Mouse (Mus musculus): ENCODE results near the gene Eif4a2. TPM values are rescaled to one million over a fixed set of nuclear protein-coding genes. Genes with fewer than 3 reads are reported as not detected.
A peak's percentile ranks its signal among the peaks of the same experiment; 100 is the strongest.

Eif4a2 gene
- polyA plus RNA-seq, 1 experiment from 2014 or later, result 270 TPM

DNA sequence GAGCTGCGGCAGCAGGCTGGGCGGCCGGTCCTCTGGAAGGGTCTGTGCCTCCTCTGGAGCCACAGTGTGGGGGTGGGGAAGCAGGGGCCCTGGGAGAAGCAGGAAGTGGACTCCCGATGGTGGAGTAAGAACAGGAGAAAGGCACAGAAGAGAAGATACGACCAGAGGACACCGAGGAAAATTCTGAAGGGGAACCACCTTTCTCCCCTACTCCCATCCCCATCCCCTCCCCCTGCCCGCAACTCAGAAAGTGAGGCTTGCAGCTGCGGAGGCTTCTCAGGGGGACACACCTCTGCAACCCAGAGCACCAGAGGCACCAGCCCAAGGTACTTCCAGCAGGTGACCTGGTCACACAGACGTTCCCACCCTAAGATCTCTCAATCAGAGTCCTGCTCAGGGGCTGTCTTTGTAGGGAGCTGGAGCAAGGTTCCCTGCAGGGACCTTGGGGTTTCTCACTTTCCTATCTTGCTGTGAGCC lies 7.1 kb upstream of the Eif4a2 start:
- Histone ChIP-seq H3K4me1 (ENCODE audit: control insufficient read depth, insufficient read depth, low read length) (peaks cover 17% of the 10 kb centered on the region), H3K4me3 (ENCODE audit: low read depth, low read length) (peak overlapping the region; percentile 33), H3K4me2 (replicated peaks; ENCODE audit: low read depth, low read length) (peak overlapping the region; percentile 63), H3K36me3 (ENCODE audit: control insufficient read depth, insufficient read depth, low read length) (no peaks in the 10 kb centered on the region), H3K27ac (ENCODE audit: low read length) (0 out of 2 replicates have a peak overlapping the region, but pooled peaks have one; percentile 15), H3K27me3 (ENCODE audit: control insufficient read depth, insufficient read depth, low read length) (no peaks in the 10 kb centered on the region), H3K9ac (replicated peaks; ENCODE audit: low read depth, low read length) (peak overlapping the region; percentile 25; the same call in 1 of the 2 replicates), H3K9me3 (ENCODE audit: control insufficient read depth, low read depth, low read length) (no peaks in the 10 kb centered on the region)
- 3% methylated on average over 9 of the region's 9 CpGs for WGBS
- ATAC-seq (ENCODE audit: insufficient number of reproducible peaks, insufficient read depth, low FRiP score, low read depth), result no peak; the same call in 1 of the 2 replicates

DNA sequence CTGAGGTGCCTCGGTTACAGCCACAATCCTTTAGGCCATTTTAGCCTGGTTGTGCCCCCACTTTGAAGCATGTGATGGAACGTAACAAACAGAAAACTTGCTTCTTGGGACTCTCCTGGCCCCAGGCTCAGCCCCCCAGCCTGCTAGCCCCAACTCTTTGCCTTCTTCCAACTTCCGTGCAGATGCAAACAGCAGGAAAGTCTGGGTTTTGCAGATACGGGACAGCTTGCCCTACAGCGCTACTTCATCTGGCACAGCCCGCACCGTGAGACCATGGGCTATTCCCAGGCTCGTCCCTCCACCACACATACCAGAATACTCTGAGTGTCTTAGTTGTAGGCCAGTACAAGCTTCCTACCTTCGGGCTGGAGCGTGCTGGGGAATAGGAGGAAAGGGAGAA lies 6.6 kb upstream of the Eif4a2 start:
- ATAC-seq (ENCODE audit: insufficient number of reproducible peaks, insufficient read depth, low FRiP score, low read depth), result no peak
- Histone ChIP-seq H3K4me3 (ENCODE audit: low read depth, low read length) (peak overlapping the region; percentile 33), H3K27ac (ENCODE audit: low read length) (no peak overlapping the region), H3K9me3 (ENCODE audit: control insufficient read depth, low read depth, low read length) (no peaks in the 10 kb centered on the region), H3K9ac (replicated peaks; ENCODE audit: low read depth, low read length) (peak overlapping the region; percentile 25; the same call in 1 of the 2 replicates), H3K4me1 (ENCODE audit: control insufficient read depth, insufficient read depth, low read length) (peaks cover 17% of the 10 kb centered on the region), H3K4me2 (replicated peaks; ENCODE audit: low read depth, low read length) (peak overlapping the region; percentile 63), H3K27me3 (ENCODE audit: control insufficient read depth, insufficient read depth, low read length) (no peaks in the 10 kb centered on the region), H3K36me3 (ENCODE audit: control insufficient read depth, insufficient read depth, low read length) (no peaks in the 10 kb centered on the region)
- 19% methylated on average over 10 of the region's 10 CpGs for WGBS

DNA sequence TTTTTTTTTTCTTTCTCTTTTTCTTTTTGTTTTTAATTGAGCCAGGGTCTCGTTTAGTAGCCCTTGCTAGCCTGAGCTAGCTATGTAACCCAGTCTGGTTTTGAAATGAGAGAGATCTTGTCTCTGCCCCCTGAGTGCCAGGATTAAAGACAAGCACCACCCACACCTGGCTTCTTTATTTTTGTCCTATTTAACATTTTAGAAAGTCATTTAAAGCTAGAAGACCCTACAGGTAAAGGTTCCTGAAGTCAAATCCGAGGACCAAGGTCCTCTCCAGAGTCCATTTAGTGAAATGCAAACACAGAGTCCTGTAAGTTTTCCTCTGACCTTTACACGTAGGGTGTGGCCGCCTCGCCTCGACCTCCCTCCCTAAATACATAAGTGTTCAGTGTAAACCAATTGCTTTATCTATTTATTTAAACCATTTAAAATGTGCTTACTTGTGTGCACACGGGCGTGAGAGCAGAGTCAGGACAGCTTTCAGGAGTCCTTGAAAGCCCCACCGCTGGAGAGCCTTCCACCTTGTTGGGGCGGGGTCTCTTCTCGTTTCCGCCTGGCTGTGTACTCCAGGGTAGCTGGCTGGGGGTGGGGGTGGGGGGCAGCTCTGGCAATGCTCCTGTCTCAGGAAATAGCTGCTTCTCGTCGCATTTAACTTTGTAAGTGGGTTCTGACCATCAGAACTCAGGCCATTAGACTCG lies 4.8 kb upstream of the Eif4a2 start:
- Histone ChIP-seq H3K36me3 (ENCODE audit: control insufficient read depth, insufficient read depth, low read length) (no peaks in the 10 kb centered on the region), H3K27me3 (ENCODE audit: control insufficient read depth, insufficient read depth, low read length) (no peaks in the 10 kb centered on the region), H3K27ac (ENCODE audit: low read length) (no peak overlapping the region), H3K9me3 (ENCODE audit: control insufficient read depth, low read depth, low read length) (no peaks in the 10 kb centered on the region), H3K9ac (replicated peaks; ENCODE audit: low read depth, low read length) (0 out of 2 replicates have a peak overlapping the region, but pooled peaks have one; percentile 14), H3K4me1 (ENCODE audit: control insufficient read depth, insufficient read depth, low read length) (peaks cover 17% of the 10 kb centered on the region), H3K4me3 (ENCODE audit: low read depth, low read length) (peak overlapping the region; percentile 27), H3K4me2 (replicated peaks; ENCODE audit: low read depth, low read length) (peak overlapping the region; percentile 49)
- WGBS, result 12% methylated on average over 15 of the region's 15 CpGs
- ATAC-seq (ENCODE audit: insufficient number of reproducible peaks, insufficient read depth, low FRiP score, low read depth), result peak; percentile 54; the same call in 1 of the 2 replicates

DNA sequence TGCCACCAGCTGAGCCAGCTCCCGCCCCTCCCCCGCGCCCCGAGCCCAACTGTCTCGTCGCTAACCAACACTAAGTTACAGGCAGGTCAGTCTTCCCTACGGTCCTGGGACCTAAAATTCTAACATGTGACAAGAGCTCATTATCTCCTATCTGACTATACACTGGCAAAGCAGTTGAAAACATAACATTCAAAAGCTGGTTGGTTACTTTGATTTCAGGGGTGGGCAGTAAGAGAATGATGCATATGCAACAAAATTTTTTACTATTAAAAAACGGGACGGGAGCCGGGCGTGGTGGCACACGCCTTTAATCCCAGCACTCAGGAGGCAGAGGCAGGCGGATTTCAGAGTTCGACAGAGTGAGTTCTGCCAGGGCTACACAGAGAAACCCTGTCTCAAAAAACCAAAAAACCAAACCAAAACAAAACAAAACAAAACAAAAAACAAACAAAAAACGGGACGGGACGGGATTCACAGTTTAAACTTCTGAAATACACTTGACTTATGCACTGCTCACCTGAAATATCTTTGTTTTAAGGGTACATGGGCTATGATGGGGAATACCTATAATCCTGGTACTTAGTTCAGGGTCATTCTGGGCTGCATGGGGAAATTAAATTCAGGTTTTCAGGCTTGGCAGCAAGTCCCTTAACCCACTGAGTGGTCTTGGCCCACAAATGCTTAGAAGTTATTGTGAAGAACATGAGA lies 4.1 kb upstream of the Eif4a2 start:
- no peak for ATAC-seq (ENCODE audit: insufficient number of reproducible peaks, insufficient read depth, low FRiP score, low read depth)
- Histone ChIP-seq H3K36me3 (ENCODE audit: control insufficient read depth, insufficient read depth, low read length) (no peaks in the 10 kb centered on the region), H3K9me3 (ENCODE audit: control insufficient read depth, low read depth, low read length) (no peaks in the 10 kb centered on the region), H3K4me3 (ENCODE audit: low read depth, low read length) (peak overlapping the region; percentile 27), H3K4me1 (ENCODE audit: control insufficient read depth, insufficient read depth, low read length) (peaks cover 17% of the 10 kb centered on the region), H3K27me3 (ENCODE audit: control insufficient read depth, insufficient read depth, low read length) (no peaks in the 10 kb centered on the region), H3K4me2 (replicated peaks; ENCODE audit: low read depth, low read length) (peak overlapping the region; percentile 49), H3K27ac (ENCODE audit: low read length) (no peak overlapping the region), H3K9ac (replicated peaks; ENCODE audit: low read depth, low read length) (0 out of 2 replicates have a peak overlapping the region, but pooled peaks have one; percentile 14)
- 36% methylated on average over 17 of the region's 17 CpGs for WGBS

DNA sequence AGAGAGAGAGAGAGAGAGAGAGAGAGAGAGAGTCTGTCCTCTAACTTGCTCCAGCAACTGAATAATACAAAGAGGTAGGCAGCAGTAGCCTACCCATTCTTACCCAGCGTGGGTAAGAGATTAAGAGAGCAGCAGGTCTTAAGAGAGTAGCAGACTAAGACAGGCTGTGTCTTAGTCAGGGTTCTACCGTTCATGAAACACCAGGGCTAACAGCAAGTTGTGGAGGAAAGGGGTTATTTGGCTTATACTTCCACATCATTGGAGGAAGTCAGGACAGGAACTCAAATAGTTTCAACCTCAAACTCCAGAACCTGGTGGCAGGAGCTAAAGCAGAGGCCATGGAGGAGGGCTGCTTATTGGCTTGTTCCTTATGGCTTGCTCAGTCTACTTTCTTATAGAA lies 3.4 kb upstream of the Eif4a2 start:
- Histone ChIP-seq H3K36me3 (ENCODE audit: control insufficient read depth, insufficient read depth, low read length) (peaks cover 3% of the 10 kb centered on the region; the same call in 1 of the 2 replicates), H3K4me3 (ENCODE audit: low read depth, low read length) (no peak overlapping the region), H3K4me2 (replicated peaks; ENCODE audit: low read depth, low read length) (no peak overlapping the region), H3K9me3 (ENCODE audit: control insufficient read depth, low read depth, low read length) (no peaks in the 10 kb centered on the region), H3K27ac (ENCODE audit: low read length) (no peak overlapping the region), H3K27me3 (ENCODE audit: control insufficient read depth, insufficient read depth, low read length) (no peaks in the 10 kb centered on the region), H3K4me1 (ENCODE audit: control insufficient read depth, insufficient read depth, low read length) (peaks cover 17% of the 10 kb centered on the region), H3K9ac (replicated peaks; ENCODE audit: low read depth, low read length) (no peak overlapping the region)
- WGBS, result 73% methylated on average over 2 of the region's 2 CpGs
- ATAC-seq (ENCODE audit: insufficient number of reproducible peaks, insufficient read depth, low FRiP score, low read depth), result no peak

DNA sequence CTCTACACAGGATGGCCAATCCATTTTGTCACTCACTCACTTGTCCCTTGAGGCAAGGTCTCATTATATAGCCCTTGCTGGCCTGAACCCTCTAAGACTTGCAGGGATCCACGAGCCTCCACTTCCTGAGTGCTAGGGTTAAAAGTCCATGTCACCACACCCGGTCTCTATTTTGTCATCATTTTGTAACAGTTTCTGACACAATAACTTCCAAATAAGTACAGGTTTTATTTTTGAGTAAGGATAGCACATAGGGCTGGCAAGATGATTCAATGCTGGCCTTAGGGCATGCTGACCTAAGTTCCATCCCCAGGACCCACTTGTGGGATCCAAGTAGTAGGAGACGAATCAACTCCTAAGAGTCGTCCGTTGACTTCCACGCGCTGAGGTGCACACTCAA lies 1.1 kb upstream of the Eif4a2 start:
- Histone ChIP-seq H3K4me3 (ENCODE audit: low read depth, low read length) (no peak overlapping the region), H3K27me3 (ENCODE audit: control insufficient read depth, insufficient read depth, low read length) (no peaks in the 10 kb centered on the region), H3K9me3 (ENCODE audit: control insufficient read depth, low read depth, low read length) (no peaks in the 10 kb centered on the region), H3K36me3 (ENCODE audit: control insufficient read depth, insufficient read depth, low read length) (peaks cover 25% of the 10 kb centered on the region), H3K4me1 (ENCODE audit: control insufficient read depth, insufficient read depth, low read length) (peaks cover 10% of the 10 kb centered on the region; the same call in 1 of the 2 replicates), H3K27ac (ENCODE audit: low read length) (no peak overlapping the region), H3K9ac (replicated peaks; ENCODE audit: low read depth, low read length) (no peak overlapping the region), H3K4me2 (replicated peaks; ENCODE audit: low read depth, low read length) (no peak overlapping the region)
- ATAC-seq (ENCODE audit: insufficient number of reproducible peaks, insufficient read depth, low FRiP score, low read depth), result no peak
- WGBS, result 67% methylated on average over 7 of the region's 7 CpGs

DNA sequence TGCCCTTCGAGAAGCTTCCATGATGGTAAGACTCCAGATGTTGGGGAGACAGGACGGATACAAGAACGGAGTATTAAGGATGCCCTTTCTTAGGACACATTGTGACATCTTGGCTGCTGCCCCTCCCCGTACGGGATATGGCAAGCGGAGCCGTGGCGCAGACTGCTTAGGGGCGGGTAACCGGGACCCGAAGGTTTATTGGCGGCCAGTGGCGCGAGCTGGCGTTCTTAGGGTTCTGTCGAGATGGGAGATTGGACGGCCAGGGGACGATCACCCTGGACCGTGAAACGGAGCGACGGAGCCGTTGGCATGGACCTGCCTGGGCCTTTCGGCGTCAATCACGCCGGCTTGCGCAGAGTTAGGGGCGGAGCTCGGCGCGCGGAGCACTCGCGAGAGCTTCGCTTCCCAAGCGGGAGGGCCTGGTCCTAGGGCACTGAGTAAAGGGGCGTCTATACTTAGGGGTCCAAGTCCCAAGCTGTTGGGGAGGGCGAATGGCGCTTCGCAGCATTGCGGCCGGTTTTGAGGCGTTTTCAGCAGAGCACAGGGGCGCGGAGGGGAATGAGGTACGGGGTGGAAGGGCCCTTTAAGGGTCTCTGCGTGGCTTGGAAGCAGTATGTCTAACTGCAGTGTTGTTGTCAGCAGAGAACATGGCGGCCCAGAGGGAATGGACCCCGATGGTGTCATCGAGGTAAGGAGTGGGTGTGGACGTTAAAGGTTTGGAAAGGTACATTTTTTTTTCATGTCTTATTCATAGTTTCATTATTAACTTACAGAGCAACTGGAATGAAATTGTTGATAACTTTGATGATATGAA lies 909 bp downstream of the Eif4a2 start:
- H3K27me3 ChIP-seq (ENCODE audit: control insufficient read depth, insufficient read depth, low read length), result no peaks in the 10 kb centered on the region
- peak overlapping the region; percentile 99 for H3K27ac ChIP-seq (ENCODE audit: low read length)
- WGBS, result under 1% methylated on average over 52 of the region's 52 CpGs
- H3K4me2 ChIP-seq (replicated peaks; ENCODE audit: low read depth, low read length), result peak overlapping the region; percentile 85
- ATAC-seq (ENCODE audit: insufficient number of reproducible peaks, insufficient read depth, low FRiP score, low read depth), result peak; percentile 81
- H3K9me3 ChIP-seq (ENCODE audit: control insufficient read depth, low read depth, low read length), result no peaks in the 10 kb centered on the region
- H3K4me1 ChIP-seq (ENCODE audit: control insufficient read depth, insufficient read depth, low read length), result peaks cover 4% of the 10 kb centered on the region; the same call in 1 of the 2 replicates
- peak overlapping the region; percentile 100 for H3K9ac ChIP-seq (replicated peaks; ENCODE audit: low read depth, low read length)
- peaks cover 45% of the 10 kb centered on the region for H3K36me3 ChIP-seq (ENCODE audit: control insufficient read depth, insufficient read depth, low read length)
- peak overlapping the region; percentile 97 for H3K4me3 ChIP-seq (ENCODE audit: low read depth, low read length)

DNA sequence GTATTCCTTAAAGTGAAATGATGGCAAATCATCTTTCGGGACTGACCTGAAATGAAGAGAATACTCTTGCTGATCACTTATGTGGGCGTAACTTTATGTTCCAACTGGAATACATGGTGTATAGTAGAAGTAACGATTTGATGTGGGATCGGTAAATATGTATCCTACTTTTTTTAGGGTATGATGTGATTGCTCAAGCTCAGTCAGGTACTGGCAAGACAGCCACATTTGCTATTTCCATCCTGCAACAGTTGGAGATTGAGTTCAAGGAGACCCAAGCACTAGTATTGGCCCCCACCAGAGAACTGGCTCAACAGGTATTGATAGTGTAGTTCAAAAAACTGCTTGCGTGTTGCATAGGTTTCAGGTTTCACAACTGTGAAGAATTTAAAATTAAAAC lies 1.7 kb downstream of the Eif4a2 start:
- WGBS, result 4% methylated on average over 5 of the region's 5 CpGs

More for the DNA sequence above, 1.7 kb downstream of the Eif4a2 start:
- Histone ChIP-seq H3K4me3 (ENCODE audit: low read depth, low read length) (peak overlapping the region; percentile 97), H3K4me1 (ENCODE audit: control insufficient read depth, insufficient read depth, low read length) (peaks cover 4% of the 10 kb centered on the region; the same call in 1 of the 2 replicates), H3K9me3 (ENCODE audit: control insufficient read depth, low read depth, low read length) (no peaks in the 10 kb centered on the region), H3K27me3 (ENCODE audit: control insufficient read depth, insufficient read depth, low read length) (no peaks in the 10 kb centered on the region), H3K36me3 (ENCODE audit: control insufficient read depth, insufficient read depth, low read length) (peaks cover 45% of the 10 kb centered on the region), H3K9ac (replicated peaks; ENCODE audit: low read depth, low read length) (peak overlapping the region; percentile 100), H3K4me2 (replicated peaks; ENCODE audit: low read depth, low read length) (peak overlapping the region; percentile 85), H3K27ac (ENCODE audit: low read length) (peak overlapping the region; percentile 40)
- ATAC-seq (ENCODE audit: insufficient number of reproducible peaks, insufficient read depth, low FRiP score, low read depth), result no peak

All from stomach, embryonic 14.5 days (tissue).